Mouse (Mus musculus): Measurements from ENCODE around the gene Slc2a12. TPM values are rescaled to one million over a fixed set of nuclear protein-coding genes. Genes with fewer than 3 reads are reported as not detected.
A peak's percentile ranks its signal among the peaks of the same experiment; 100 is the strongest.

Slc2a12 gene
- total RNA-seq (2021): 1 to 10 TPM; 3.5 to 5.0 TPM

GRCm38 (mm10) chr10:22644853-22645491, at the start of gene Slc2a12:
Slc2a12 (plus strand) TSS chr10:22645011.
- intact Hi-C loops (cut with DNase I): no loop called here

GRCm38 (mm10) chr10:22598908-22599480, 45.8 kb upstream of the Slc2a12 start:
- peak; percentile 34 to 72 for DNase-seq (ENCODE audit: low spot score in 2 of 2)
- intact Hi-C loops (cut with DNase I): loop anchor here (5.0 kb wide), 1 partner anchor 113 kb away; no protein-coding TSS in a partner anchor

More at GRCm38 (mm10) chr10:22644853-22645491, at the start of gene Slc2a12:
- peak; percentile 50 to 64 for DNase-seq (ENCODE audit: low spot score in 2 of 2)

DNA sequence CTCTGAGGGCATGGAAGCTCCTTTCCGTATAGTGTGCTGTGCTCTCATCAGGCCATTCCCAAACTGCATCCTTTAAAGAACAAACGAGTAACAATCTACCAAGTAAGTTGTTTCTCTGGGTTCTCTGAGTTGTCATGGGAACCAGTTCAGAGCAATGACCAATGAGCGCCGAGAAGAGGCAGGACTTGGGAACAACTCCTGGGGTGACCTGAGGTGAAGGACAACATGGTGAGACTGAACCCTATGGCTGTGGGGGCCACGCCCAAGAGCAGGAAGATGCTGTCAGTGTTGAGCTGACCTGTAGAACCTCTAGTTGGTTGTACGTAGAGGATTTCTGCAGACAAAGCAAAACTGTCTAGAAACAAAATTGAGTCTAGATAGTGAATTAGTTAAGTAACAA, 43.8 kb upstream of the Slc2a12 start:
- intact Hi-C loops (cut with DNase I): no loop called here
- DNase-seq (ENCODE audit: low spot score in 2 of 2): no peak

DNA sequence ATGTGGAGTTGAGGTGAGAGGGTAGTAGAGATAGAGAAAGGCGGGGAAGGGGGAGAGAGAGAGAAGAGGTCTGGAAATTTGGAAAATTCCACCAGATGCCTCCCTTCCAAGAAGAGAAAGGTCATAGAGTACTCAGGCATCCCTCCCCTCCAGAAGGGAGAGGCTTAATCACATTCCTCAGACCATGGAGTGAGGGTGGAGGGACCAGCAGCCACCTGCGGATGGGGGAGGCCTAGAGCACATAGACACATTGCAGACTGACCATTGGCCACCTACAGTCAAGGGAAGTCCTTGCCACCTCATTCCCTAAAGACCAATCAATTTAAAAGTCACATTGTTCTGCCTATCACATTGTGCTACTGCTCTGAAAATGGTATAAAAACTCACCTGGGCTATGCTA, 40.0 kb upstream of the Slc2a12 start:
- intact Hi-C loops (cut with DNase I): no loop called here

DNA sequence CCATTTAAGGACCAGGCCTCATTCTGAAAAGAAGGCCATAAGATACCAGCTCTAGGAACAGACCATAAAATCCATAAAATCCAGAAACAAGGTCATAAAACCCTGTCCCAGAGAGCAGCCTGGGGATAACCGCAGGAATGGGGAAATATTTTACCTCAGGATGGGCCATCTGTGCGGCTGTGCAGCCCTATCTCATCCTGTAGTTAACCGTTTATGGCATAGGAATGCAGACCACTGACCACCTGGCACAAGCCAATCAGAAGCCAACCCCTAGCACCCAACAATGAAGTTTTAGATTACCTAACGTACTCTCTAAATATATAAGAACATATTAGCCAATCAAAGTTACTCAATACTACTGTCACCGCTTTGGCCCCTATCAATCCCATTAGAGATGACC, 36.5 kb upstream of the Slc2a12 start:
- intact Hi-C loops (cut with DNase I): no loop called here
- no peak for DNase-seq (ENCODE audit: low spot score in 2 of 2)

More for the DNA sequence above, 40.0 kb upstream of the Slc2a12 start:
- no peak for DNase-seq (ENCODE audit: low spot score in 2 of 2)

- intact Hi-C loops (cut with DNase I): no loop called here
- peak; percentile 50 to 58 for DNase-seq (ENCODE audit: low spot score in 2 of 2)
Observed at GRCm38 (mm10) chr10:22608799-22609357, 35.9 kb upstream of the Slc2a12 start.

- intact Hi-C loops (cut with DNase I): no loop called here
- no peak for DNase-seq (ENCODE audit: low spot score in 2 of 2)
Observed at GRCm38 (mm10) chr10:22613301-22613700, 31.5 kb upstream of the Slc2a12 start.

DNA sequence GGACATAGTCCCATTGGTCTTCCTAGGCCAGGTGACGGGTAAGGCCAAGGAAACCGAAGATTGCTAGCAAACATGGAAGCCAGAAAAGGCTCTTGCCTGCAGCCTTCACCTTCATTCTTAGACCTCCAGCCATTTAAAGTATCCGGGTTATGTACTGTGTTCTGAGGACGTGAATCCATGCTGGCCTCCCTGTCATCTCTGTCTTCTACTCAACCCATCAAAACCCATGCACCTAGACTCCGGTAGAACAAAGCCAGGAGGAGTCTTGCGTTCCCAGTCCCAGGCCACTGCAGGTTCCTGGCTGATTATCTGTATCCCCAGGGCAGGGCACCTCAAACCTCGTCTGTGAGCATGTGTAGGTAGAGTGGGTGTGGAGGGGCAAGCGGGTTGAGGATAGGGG, 30.3 kb upstream of the Slc2a12 start:
- no peak for DNase-seq (ENCODE audit: low spot score in 2 of 2)
- intact Hi-C loops (cut with DNase I): no loop called here

DNA sequence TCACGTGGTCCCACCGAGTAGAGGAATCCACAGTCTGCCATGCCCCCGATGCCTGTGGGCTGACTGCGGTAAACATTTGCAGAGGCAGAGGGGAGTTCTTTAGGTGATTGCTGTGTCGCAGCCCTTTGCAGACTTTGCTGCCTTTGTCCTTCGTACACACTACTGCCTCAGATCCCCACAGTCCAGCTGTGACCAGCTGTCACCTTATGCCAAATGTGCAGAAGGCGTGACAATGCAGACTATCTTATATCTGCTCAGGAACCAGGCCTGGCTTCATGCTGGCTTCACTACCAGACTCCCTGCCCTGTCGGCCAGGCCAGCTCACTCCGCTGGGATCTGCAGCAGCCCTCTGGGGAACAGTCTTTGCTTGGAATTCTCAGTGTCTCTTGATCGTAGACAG, 29.5 kb upstream of the Slc2a12 start:
- intact Hi-C loops (cut with DNase I): loop anchor here (5.0 kb wide), 1 partner anchor 162 kb away; no protein-coding TSS in a partner anchor
- DNase-seq (ENCODE audit: low spot score in 2 of 2): no peak

DNA sequence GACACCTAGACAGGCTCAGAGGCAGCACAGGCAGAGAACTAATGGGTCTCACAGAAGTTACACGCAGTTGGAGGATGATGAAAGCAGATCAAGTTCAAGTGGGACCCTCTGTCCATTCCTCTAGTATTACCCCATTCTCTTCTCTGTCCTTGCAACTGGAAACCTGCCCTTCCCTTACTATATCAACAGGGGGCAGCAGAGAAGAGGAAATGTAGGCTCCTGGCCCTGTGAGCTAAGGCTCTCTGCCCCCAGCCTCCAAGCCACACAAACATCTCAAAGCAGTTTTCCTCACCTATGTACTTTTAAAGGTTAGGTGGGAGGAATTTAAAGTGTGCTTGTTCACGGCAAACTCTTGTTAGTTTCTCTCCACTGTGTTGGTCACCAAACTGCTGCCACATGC, 26.0 kb upstream of the Slc2a12 start:
- intact Hi-C loops (cut with DNase I): loop anchor here (1.0 to 5.0 kb wide), 2 partner anchors 95 to 158 kb away; no protein-coding TSS in a partner anchor
- DNase-seq (ENCODE audit: low spot score in 2 of 2): peak; percentile 37 to 54

GRCm38 (mm10) chr10:22628832-22629231, 16.0 kb upstream of the Slc2a12 start:
- DNase-seq (ENCODE audit: low spot score in 2 of 2): no peak
- intact Hi-C loops (cut with DNase I): no loop called here

DNA sequence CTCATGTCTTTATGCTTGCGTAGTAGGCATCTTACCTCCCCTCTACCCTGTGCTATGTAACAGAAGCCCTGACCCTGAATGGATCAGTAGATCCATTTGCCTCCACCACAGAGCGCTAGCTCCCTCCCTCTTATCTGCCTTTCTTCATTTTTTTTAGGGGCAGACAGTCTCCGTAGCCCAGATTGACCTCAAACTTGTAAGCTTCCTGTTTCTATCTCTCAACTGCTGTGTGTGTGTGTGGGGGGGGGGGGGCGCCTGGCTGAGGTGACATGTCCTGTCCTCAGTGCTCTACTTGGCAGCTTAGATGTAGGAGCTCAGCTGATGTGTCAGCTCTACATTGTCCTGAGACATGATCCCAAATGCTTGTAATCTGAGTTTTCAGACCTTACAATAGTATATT, 13.7 kb upstream of the Slc2a12 start:
- no peak for DNase-seq (ENCODE audit: low spot score in 2 of 2)
- intact Hi-C loops (cut with DNase I): no loop called here

GRCm38 (mm10) chr10:22631528-22631927, 13.3 kb upstream of the Slc2a12 start:
- DNase-seq (ENCODE audit: low spot score in 2 of 2): peak in 1 of 2 experiments; percentile 69
- intact Hi-C loops (cut with DNase I): no loop called here

DNA sequence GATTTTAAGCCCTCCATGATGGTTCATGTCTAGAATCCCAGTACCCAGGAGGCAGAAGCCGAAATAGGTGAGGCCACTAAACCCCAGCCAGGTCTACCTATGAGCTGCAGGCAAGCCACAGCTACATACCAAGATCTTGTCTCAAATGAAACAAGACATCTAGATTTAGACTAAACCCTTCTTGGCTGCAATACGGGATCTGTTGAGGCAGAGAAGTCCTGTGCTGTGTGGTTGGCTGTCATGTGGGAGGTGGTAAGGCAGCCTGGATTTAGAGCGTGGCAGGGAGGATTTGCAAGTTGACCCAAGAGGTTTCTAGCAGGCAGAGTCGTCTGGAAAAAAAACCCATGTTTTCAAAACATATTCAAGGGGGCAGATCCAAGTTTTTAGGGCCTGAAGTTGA, 12.9 kb upstream of the Slc2a12 start:
- DNase-seq (ENCODE audit: low spot score in 2 of 2): peak in 1 of 2 experiments; percentile 83
- intact Hi-C loops (cut with DNase I): loop anchor here (1.0 kb wide), 1 partner anchor 65 kb away; no protein-coding TSS in a partner anchor

GRCm38 (mm10) chr10:22633406-22634306, 11.2 kb upstream of the Slc2a12 start:
- intact Hi-C loops (cut with DNase I): no loop called here
- no peak for DNase-seq (ENCODE audit: low spot score in 2 of 2)

DNA sequence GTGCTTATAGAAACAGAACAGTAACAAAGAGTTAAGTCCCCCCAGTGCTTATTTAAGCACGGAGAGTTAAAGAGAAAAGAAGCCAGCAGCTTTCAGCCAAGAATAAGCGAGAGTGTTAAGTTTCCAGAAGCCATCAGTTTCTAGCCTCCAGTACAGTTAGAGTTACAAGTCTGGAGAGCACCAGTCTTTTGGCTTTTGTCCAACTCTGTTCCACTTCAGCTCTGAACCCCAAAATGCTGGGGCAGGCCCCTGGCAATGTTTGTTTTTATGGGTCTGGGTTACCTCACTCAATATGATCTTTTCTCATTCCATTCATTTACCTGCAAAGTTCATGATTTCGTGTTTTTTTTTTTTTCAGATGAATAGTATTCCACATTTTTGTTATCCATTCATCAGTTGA, 7.6 kb upstream of the Slc2a12 start:
- no peak for DNase-seq (ENCODE audit: low spot score in 2 of 2)
- intact Hi-C loops (cut with DNase I): no loop called here

DNA sequence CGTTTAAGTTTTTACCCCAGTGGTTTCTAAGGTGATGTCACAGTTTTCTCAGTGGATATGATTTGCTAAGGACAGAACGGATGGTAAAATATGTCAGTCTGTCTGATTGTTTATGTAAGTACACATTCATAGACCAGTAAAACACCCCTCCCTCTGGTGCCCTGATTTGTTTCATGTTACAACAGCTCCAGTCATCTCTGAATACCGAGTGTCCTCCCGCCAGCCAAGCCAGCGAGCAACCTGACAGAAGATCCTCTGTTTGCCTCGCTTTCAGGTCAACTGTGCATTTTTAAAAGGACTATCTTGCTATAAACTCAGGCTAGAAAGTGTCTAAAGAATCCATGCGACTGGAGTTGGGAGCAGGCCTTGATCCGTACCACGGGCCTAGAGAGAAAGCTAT, 640 bp upstream of the Slc2a12 start:
- intact Hi-C loops (cut with DNase I): no loop called here
- no peak for DNase-seq (ENCODE audit: low spot score in 2 of 2)

GRCm38 (mm10) chr10:22648702-22649101, 3.9 kb downstream of the Slc2a12 start:
- intact Hi-C loops (cut with DNase I): no loop called here
- DNase-seq (ENCODE audit: low spot score in 2 of 2): no peak

DNA sequence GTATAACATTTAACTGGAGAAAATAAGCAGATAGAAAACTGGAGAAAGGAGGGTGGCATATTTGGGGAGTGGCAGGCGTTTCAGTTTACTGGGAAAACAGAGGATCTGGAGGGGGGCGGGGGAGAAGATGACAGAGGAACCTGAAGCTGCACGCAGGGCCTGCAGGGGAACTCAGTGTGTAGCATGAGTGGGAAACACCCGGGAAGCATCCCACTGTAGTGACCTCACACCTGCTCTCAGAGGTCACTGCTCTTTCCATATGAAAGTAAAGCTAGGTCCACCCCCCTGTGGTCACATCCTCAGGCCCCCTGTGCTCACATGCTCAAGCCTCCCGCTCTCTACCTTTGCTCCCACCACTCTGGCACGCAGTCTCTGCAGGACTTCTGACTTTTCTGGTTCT, 9.0 kb downstream of the Slc2a12 start:
- DNase-seq (ENCODE audit: low spot score in 2 of 2): no peak
- intact Hi-C loops (cut with DNase I): no loop called here
